Mouse (Mus musculus): ENCODE data around the gene Nup93.

DNA sequence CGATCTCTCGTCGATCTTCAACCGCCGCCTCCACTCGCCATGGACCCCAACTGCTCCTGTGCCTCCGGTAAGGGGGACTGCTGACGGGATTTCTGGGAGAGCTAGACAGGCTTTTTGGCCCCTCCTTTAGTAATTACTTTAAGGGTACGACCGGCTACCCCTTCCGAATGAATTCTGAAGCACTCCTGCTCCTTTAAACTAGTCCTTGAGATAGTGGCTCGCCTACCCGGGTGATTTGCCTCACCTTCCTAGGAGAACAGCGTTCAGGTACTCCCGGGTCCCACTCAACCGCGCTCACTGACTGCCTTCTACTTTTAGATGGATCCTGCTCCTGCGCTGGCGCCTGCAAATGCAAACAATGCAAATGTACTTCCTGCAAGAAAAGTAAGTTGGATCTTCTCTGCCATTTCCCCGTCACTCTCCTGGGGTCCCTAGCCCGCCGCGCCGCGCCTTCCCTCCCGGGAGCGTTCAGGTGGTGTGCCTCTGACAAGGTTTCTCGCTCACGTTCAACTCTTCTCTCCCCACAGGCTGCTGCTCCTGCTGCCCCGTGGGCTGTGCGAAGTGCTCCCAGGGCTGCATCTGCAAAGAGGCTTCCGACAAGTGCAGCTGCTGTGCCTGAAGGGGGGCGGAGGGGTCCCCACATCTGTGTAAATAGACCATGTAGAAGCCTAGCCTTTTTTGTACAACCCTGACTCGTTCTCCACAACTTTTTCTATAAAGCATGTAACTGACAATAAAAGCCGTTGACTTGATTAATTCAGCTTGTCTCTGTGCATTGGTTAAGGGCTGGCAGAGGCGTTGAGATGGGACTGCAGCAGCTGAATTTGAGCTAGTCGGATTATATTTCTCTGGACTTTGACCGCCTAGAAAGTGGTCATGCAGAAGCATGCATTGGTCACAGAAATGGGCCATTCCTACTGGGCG lies 41.3 kb upstream of the Nup93 start:
- no peak for TF ChIP-seq CTCF (IDR thresholded peaks at IDR 0.05; ENCODE audit: low read depth)
- TF ChIP-seq EP300 (optimal IDR thresholded peaks at IDR 0.05): no peak

Measured in stomach, postnatal 0 days (tissue).